In the genomic region with DNA sequence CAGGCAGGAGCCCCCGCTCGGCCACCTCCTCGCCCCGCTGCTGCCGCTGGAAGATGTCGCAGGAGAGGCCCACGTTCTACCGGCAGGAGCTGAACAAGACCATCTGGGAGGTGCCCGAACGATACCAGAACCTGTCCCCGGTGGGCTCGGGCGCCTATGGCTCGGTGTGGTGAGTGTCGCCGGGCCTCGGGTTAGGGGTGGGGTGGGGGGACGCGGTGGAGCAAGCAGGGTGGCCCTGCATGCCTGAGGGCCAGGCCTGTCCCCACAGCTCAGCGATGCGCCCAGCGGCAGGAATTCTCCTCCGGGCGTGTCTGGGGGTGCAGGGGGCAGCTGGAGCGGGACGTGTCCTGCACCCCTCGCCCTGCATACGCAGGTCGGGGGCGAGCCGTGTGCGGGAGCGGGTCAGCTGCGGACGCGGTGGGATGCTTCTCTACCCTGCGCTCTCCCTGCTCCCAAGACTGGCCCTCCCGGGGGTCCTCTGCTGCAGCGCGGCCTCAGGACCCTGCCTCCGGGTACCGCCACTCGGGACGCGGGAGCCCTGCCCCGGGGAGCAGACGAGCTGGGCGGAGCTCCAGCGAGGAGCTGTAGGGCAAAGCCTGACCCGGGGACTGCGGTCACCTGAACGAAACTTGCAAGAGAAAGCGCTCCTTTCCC, we compare ENCODE assay signal across 7 mouse cellular contexts. TPM values are rescaled to one million over a fixed set of nuclear protein-coding genes. Genes with fewer than 3 reads are reported as not detected.
DNase-seq lines count a peak whose midpoint lies in the region; ATAC-seq and TF ChIP-seq lines count a peak whose summit lies in the region.

No protein-coding gene starts in this region.

- TF ChIP-seq CTCF in MEL (IDR thresholded peaks at IDR 0.05 in 2 of 3, conservative IDR thresholded peaks at IDR 0.05 in 1 of 3; ENCODE audit: control insufficient read depth in 1 of 3, insufficient read depth in 1 of 3, low read depth in 2 of 3, low read length in 3 of 3, poor library complexity in 1 of 3, severe bottlenecking in 1 of 3) = no peak
- TF ChIP-seq CTCF in spleen, adult 2 months (IDR thresholded peaks at IDR 0.05; ENCODE audit: extremely low read depth, insufficient read depth, insufficient read length, insufficient replicate concordance) = no peak

- H3K9ac ChIP-seq in MEL (ENCODE audit: control insufficient read depth, low read depth, low read length, poor library complexity, severe bottlenecking) = peak overlapping the region; percentile 97
- H3K9ac ChIP-seq in embryonic facial prominence, embryonic 13.5 days = peak overlapping the region; percentile 97
- peak overlapping the region; percentile 98 for H3K9ac ChIP-seq in heart, embryonic 15.5 days

- no peak for TF ChIP-seq EP300 in MEL (IDR thresholded peaks at IDR 0.05; ENCODE audit: low read depth in 1 of 2, low read length in 2 of 2)

- no peak for TF ChIP-seq RAD21 in MEL (IDR thresholded peaks at IDR 0.05; ENCODE audit: low read depth, low read length)

- WGBS in embryonic facial prominence, embryonic 13.5 days = under 1% methylated on average over 53 of the region's 53 CpGs
- under 1% methylated on average over 49 of the region's 53 CpGs for WGBS in heart, embryonic 15.5 days
- under 1% methylated on average over 53 of the region's 53 CpGs for WGBS in midbrain, embryonic 10.5 days
- WGBS in spleen, adult 2 months = under 1% methylated on average over 53 of the region's 53 CpGs

- DNase-seq in MEL (ENCODE audit: low read depth, low spot score) = peak; percentile 53
- peak; percentile 83 for DNase-seq in adrenal gland, postnatal 14 days
- peak; percentile 74 to 87 for DNase-seq in kidney, postnatal 25 days
- DNase-seq in midbrain, embryonic 10.5 days (ENCODE audit: low spot score) = peak; percentile 69
- peak in 1 of 2 experiments; percentile 48 for DNase-seq in spleen, adult 2 months (ENCODE audit: low read depth in 1 of 2, low spot score in 2 of 2)

- TF ChIP-seq POLR2A in MEL (IDR thresholded peaks at IDR 0.05; ENCODE audit: control insufficient read depth in 1 of 2, insufficient read depth in 1 of 2, low read depth in 1 of 2, low read length in 2 of 2, poor library complexity in 1 of 2) = no peak; a peak in 2 of 4 replicates
- TF ChIP-seq POLR2A in spleen, adult 2 months (IDR thresholded peaks at IDR 0.05; ENCODE audit: low read depth, low read length) = no peak

- H3K36me3 ChIP-seq in MEL (ENCODE audit: control insufficient read depth in 1 of 2, insufficient read depth in 2 of 2, low read length in 2 of 2) = peaks cover 0 to 49% of the 10 kb centered on the region in 2 experiments; a peak in 2 of 4 replicates
- no peaks in the 10 kb centered on the region for H3K36me3 ChIP-seq in embryonic facial prominence, embryonic 13.5 days
- H3K36me3 ChIP-seq in heart, embryonic 15.5 days = no peaks in the 10 kb centered on the region
- no peaks in the 10 kb centered on the region for H3K36me3 ChIP-seq in midbrain, embryonic 10.5 days
- H3K36me3 ChIP-seq in spleen, adult 2 months (ENCODE audit: control insufficient read depth, insufficient read depth, low read length) = 0 out of 2 replicates have a peak, but pooled peaks cover 2% of the 10 kb centered on the region

- peak; percentile 33 for ATAC-seq in embryonic facial prominence, embryonic 13.5 days (ENCODE audit: insufficient number of reproducible peaks, insufficient read depth, low FRiP score, low TSS enrichment, low read depth)
- peak; percentile 37 for ATAC-seq in heart, embryonic 15.5 days (replicated peaks; ENCODE audit: insufficient number of reproducible peaks, insufficient read depth, low FRiP score, low read depth)

- peak overlapping the region; percentile 64 for H3K4me2 ChIP-seq in embryonic facial prominence, embryonic 13.5 days
- H3K4me2 ChIP-seq in heart, embryonic 15.5 days = peak overlapping the region; percentile 72

- H3K79me2 ChIP-seq in MEL (ENCODE audit: control insufficient read depth, insufficient read depth, low read length, poor library complexity) = peaks cover 57% of the 10 kb centered on the region

- H3K27me3 ChIP-seq in MEL (ENCODE audit: control insufficient read depth in 1 of 2, insufficient read depth in 2 of 2, low read length in 2 of 2) = no peaks in the 10 kb centered on the region
- H3K27me3 ChIP-seq in embryonic facial prominence, embryonic 13.5 days = peaks cover 18% of the 10 kb centered on the region
- H3K27me3 ChIP-seq in heart, embryonic 15.5 days = 0 out of 2 replicates have a peak, but pooled peaks cover 8% of the 10 kb centered on the region
- peaks cover 22% of the 10 kb centered on the region for H3K27me3 ChIP-seq in midbrain, embryonic 10.5 days (ENCODE audit: low read depth, poor library complexity, severe bottlenecking)
- H3K27me3 ChIP-seq in spleen, adult 2 months (ENCODE audit: control insufficient read depth, insufficient read depth, low read length) = peaks cover 7% of the 10 kb centered on the region; the same call in 1 of the 2 replicates

- peak overlapping the region; percentile 58 to 97 for H3K4me3 ChIP-seq in MEL (ENCODE audit: control insufficient read depth in 1 of 2, insufficient read depth in 1 of 2, low read depth in 2 of 2, low read length in 2 of 2)
- H3K4me3 ChIP-seq in embryonic facial prominence, embryonic 13.5 days = peak overlapping the region; percentile 99
- H3K4me3 ChIP-seq in heart, embryonic 15.5 days = peak overlapping the region; percentile 96
- peak overlapping the region; percentile 85 for H3K4me3 ChIP-seq in midbrain, embryonic 10.5 days
- peak overlapping the region; percentile 91 for H3K4me3 ChIP-seq in spleen, adult 2 months (ENCODE audit: extremely low read depth, insufficient read depth, insufficient read length)

- H3K27ac ChIP-seq in MEL (ENCODE audit: control insufficient read depth, low read depth, low read length) = peak overlapping the region; percentile 88
- H3K27ac ChIP-seq in embryonic facial prominence, embryonic 13.5 days = peak overlapping the region; percentile 97
- peak overlapping the region; percentile 98 for H3K27ac ChIP-seq in heart, embryonic 15.5 days
- peak overlapping the region; percentile 95 for H3K27ac ChIP-seq in midbrain, embryonic 10.5 days (replicated peaks)
- peak overlapping the region; percentile 87 for H3K27ac ChIP-seq in spleen, adult 2 months (ENCODE audit: insufficient read depth, low read length)

- H3K9me3 ChIP-seq in MEL (replicated peaks; ENCODE audit: insufficient read depth, low read length) = no peaks in the 10 kb centered on the region
- no peaks in the 10 kb centered on the region for H3K9me3 ChIP-seq in embryonic facial prominence, embryonic 13.5 days
- no peaks in the 10 kb centered on the region for H3K9me3 ChIP-seq in heart, embryonic 15.5 days (replicated peaks)
- H3K9me3 ChIP-seq in midbrain, embryonic 10.5 days (replicated peaks) = no peaks in the 10 kb centered on the region

- peaks cover 13 to 28% of the 10 kb centered on the region in 2 experiments for H3K4me1 ChIP-seq in MEL (ENCODE audit: control insufficient read depth in 1 of 2, insufficient read depth in 2 of 2, low read length in 2 of 2)
- H3K4me1 ChIP-seq in embryonic facial prominence, embryonic 13.5 days = peaks cover 32% of the 10 kb centered on the region
- H3K4me1 ChIP-seq in heart, embryonic 15.5 days (replicated peaks) = peaks cover 37% of the 10 kb centered on the region
- peaks cover 49% of the 10 kb centered on the region for H3K4me1 ChIP-seq in midbrain, embryonic 10.5 days
- H3K4me1 ChIP-seq in spleen, adult 2 months (ENCODE audit: control insufficient read depth, insufficient read depth, insufficient read length) = peaks cover 11% of the 10 kb centered on the region

TF ChIP-seq in MEL, 35 proteins besides CTCF, POLR2A, EP300 and RAD21:
- no peak for TF ChIP-seq ETS1 (IDR thresholded peaks at IDR 0.05; ENCODE audit: low read depth, low read length)
- peak; percentile 18; the same call in 1 of the 2 replicates for TF ChIP-seq CHD1 (IDR thresholded peaks at IDR 0.05; ENCODE audit: low read depth, low read length)

RNA-seq across cellular contexts. Expression of gene Mapk14, which starts 0.7 kb away (rescaled TPM):
- total RNA-seq in MEL (2012; rRNA removed) = 61.5 and 67.3 TPM in 2 replicates
- 10 to 100 TPM in 1 of 2 experiments, not detected in 1; 93.2 TPM for polyA plus RNA-seq in MEL (2012; ENCODE audit: insufficient read depth in 1 of 2, insufficient read length in 2 of 2, low read depth in 1 of 2, low replicate concordance in 2 of 2, missing spikeins in 1 of 2)
- total RNA-seq in adrenal gland, postnatal 14 days (2021) = 69.1 and 76.3 TPM in 2 replicates
- 41.6 and 42.5 TPM in 2 replicates for polyA plus RNA-seq in embryonic facial prominence, embryonic 13.5 days (2015; fragmentation: Nextera tagmentation; extraction: Ambion mirVana)
- polyA plus RNA-seq in heart, embryonic 15.5 days (2015; fragmentation: Nextera tagmentation; extraction: Ambion mirVana) = 22.0 and 31.1 TPM in 2 replicates
- polyA plus RNA-seq in midbrain, embryonic 10.5 days (2016; fragmentation: Nextera tagmentation; extraction: Ambion mirVana) = 36.1 and 40.7 TPM in 2 replicates
- polyA plus RNA-seq in spleen, adult 2 months (2012; rRNA removed) = 83.1 and 93.0 TPM in 2 replicates

RNA-seq across cellular contexts. Expression of gene Slc26a8, which starts 1.8 kb away (rescaled TPM):
- total RNA-seq in MEL (2012; rRNA removed) = 0.58 and 0.69 TPM in 2 replicates
- polyA plus RNA-seq in MEL (2012; ENCODE audit: insufficient read depth in 1 of 2, insufficient read length in 2 of 2, low read depth in 1 of 2, low replicate concordance in 2 of 2, missing spikeins in 1 of 2) = 1 to 10 TPM in 1 of 2 experiments, not detected in 1; 1.6 TPM
- 1.3 and 2.9 TPM in 2 replicates for total RNA-seq in adrenal gland, postnatal 14 days (2021)
- polyA plus RNA-seq in embryonic facial prominence, embryonic 13.5 days (2015; fragmentation: Nextera tagmentation; extraction: Ambion mirVana) = 0.43 and 0.46 TPM in 2 replicates
- 0.23 and 0.66 TPM in 2 replicates for polyA plus RNA-seq in heart, embryonic 15.5 days (2015; fragmentation: Nextera tagmentation; extraction: Ambion mirVana)
- polyA plus RNA-seq in midbrain, embryonic 10.5 days (2016; fragmentation: Nextera tagmentation; extraction: Ambion mirVana) = 0.46 and 0.56 TPM in 2 replicates
- 0.38 and 0.40 TPM in 2 replicates for polyA plus RNA-seq in spleen, adult 2 months (2012; rRNA removed)

RNA-seq across cellular contexts. Expression of gene AC170998.1, which starts 34.1 kb away (rescaled TPM):
- total RNA-seq in MEL (2012; rRNA removed) = 0.42 and 0.92 TPM in 2 replicates
- polyA plus RNA-seq in MEL (2012; ENCODE audit: insufficient read depth in 1 of 2, insufficient read length in 2 of 2, low read depth in 1 of 2, low replicate concordance in 2 of 2, missing spikeins in 1 of 2) = under 1 TPM in 1 of 2 experiments, not detected in 1; 0.42 TPM
- 1.2 and 2.0 TPM in 2 replicates for total RNA-seq in adrenal gland, postnatal 14 days (2021)
- polyA plus RNA-seq in embryonic facial prominence, embryonic 13.5 days (2015; fragmentation: Nextera tagmentation; extraction: Ambion mirVana) = 4.1 and 5.3 TPM in 2 replicates
- polyA plus RNA-seq in heart, embryonic 15.5 days (2015; fragmentation: Nextera tagmentation; extraction: Ambion mirVana) = 1.6 and 2.0 TPM in 2 replicates
- polyA plus RNA-seq in midbrain, embryonic 10.5 days (2016; fragmentation: Nextera tagmentation; extraction: Ambion mirVana) = 3.3 and 3.4 TPM in 2 replicates
- polyA plus RNA-seq in spleen, adult 2 months (2012; rRNA removed) = 0.28 and 0.81 TPM in 2 replicates
